Mouse (Mus musculus) 3T3-L1 (cell line): Measurements from ENCODE around the gene Csrp1.

Source experiments
- DNase-seq: peaks from one replicate; pipeline ENCODE4 v3.0.0-alpha.2; 2015; ENCODE audit warnings: low read depth, low spot score

The Csrp1 gene

GRCm38 (mm10) chr1:135771573-135771970 lies 51.7 kb downstream of the Csrp1 start:
- peak; percentile 89 for DNase-seq

- DNase-seq, result peak; percentile 66
Measured at GRCm38 (mm10) chr1:135776596-135776995, 56.7 kb downstream of the Csrp1 start.

DNA sequence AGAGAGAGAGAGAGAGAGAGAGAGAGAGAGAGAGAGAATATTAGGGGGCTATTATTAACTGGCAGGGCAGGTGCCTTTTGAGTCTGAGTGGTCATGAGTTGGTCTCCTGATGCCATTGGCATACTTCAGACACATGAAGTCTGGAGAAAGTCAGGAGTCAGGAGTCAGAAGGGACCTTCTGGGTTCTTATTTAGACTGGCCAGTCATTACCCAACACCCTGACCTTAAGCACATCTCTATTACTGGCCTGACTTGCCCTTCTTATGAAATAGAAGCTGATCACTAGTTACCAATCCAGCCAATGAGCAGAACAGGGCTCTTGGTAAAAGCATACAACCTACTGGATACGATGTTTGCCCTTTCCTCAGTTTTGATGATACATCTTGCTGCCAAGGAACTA lies 57.2 kb downstream of the Csrp1 start:
- DNase-seq, result no peak

DNA sequence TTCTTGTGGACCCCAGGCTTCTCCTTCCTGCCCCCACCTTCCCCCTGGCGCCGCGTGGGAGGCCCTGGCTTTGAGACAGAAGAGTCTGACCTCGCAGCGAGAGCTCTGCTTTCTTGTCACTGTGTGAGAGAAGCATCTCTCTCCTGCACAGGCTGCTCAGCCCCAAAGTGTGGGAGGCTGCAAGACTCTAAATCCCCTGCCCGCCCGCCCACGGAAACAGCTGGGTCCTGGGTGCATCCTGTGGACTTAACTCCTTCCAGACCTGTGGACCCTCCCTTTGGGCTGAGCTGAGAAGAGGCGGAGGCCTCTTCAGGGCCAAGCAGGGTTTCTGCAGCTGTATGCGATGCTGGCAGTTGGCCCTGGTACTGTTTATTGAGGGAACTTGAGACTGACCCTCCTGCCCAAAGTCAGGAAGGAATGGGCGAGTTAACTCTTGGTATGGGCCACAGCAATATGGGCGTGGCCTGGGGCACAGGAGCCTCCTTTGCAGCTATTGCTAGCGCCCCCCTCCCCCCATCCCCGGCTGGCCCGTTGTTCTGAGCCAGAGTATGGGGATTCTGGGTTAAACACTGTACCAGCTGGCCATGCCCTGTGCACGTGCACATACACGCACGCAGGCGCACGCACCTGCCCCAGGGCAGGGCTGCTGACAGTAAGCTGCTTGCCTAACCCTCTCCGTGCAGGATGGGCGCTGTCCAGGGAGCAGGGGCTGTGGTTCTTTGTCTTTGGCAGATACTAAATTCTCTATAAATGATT lies 59.1 kb downstream of the Csrp1 start, which contains the start of gene Tnni1:
TSS of gene Tnni1 (plus strand) at position 655 of the 756 bp plus-strand sequence.
- peak; percentile 62 for DNase-seq

GRCm38 (mm10) chr1:135780649-135781048 lies 60.8 kb downstream of the Csrp1 start:
- DNase-seq, result no peak

- peak; percentile 86 for DNase-seq
Measured at GRCm38 (mm10) chr1:135781220-135781619, 61.4 kb downstream of the Csrp1 start.

DNA sequence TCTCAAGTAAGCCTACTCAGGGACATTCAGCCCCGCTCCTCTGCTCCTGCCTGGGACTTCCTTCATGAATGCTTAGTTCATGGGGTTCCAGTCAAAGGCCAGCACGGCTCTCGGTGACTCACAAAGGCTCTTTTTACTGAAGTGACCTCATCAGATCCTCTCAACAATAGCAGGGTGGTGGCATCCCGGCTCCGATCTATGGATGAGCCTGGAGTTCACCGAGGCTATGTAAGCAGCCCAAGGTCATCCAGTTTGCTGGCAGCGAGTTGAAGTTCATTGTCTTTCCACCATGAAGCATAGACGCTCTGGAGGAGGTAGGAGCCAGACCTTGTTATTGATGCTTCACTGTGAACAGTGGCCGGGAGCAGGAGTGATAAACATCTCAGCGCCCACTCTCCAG lies 63.0 kb downstream of the Csrp1 start:
- DNase-seq, result no peak

- DNase-seq, result peak; percentile 94
Measured at GRCm38 (mm10) chr1:135787799-135788198, 67.9 kb downstream of the Csrp1 start.

DNA sequence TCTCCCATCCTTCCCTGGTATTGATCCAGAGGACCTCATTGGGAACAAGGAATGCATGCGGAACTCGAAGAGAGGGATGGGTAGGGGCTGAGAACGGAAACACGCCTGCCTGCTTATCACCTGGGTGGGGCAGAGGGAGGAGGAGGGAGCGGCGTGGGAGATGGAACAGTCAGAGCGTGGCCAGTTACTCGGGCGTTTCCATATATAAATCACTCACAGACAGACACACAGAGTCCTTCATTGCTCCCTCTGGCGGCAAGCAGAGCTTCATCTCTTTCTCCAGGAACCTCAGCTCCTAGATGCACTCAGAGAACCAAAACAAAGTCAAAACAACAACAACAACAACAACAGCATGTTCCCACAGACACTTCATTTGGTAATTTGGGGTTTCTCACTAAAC lies 68.8 kb downstream of the Csrp1 start:
- peak; percentile 74 for DNase-seq

DNA sequence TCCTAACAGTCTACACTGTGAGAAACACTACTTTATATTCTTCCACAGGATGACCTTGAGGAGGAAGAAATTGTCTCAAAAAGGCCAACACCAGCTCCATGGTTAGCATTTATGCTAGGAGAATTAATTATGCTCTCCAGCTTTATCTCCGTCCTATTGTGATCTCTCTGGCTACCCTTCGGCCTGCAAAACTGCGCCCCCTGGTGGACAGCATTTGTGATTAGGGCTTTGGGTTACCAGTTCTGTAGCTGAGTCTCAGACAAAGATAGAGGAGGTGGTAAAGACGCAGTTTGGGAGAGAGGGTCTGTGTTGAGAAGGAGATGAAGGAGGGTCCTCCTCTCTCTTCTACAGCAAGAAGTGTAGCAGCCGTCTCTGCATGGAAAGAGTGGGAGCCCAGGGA lies 70.0 kb downstream of the Csrp1 start:
- DNase-seq, result peak; percentile 73

GRCm38 (mm10) chr1:135792143-135792939 lies 72.5 kb downstream of the Csrp1 start:
- DNase-seq, result peak; percentile 54

DNA sequence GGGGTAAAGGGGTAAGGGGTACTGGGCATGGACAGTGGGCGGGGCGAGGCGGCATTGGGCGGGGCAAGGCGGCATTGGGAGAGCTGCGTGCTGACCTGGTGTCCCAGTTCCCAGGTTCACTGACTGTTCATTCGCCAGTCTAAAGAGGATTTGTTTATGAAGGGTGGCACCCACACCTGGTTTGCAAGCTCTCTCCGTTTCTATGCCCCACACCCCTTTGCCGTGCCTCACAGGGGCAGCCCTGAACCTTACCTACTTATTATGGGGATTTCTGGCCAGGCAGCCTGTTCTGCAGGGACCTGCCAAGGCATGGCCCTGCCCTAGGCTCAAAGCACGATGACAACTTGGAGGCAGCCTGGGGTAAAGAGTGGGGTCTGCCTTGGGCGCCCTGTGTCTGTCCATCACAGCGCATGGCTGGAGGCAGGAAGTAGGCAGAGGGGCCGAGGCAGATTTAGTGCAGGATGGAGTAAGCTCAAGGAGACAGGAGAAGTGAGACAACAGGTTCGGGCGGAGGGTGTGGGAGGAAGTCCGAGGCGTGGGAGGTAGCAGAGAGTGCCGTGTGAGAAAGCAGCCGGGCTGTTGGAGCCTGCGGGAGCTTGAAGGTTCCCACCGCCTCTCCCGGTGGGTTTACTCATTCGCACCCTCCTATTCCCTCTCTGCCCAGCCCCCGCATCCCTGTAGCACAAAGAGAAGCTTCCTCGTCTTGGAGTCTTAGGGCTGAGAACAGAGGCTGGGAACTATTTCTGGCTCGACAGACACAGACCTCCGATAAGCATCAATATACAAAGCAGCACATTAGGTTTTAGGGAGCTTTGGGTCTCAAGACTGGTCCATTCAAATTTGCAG lies 73.7 kb downstream of the Csrp1 start:
- no peak for DNase-seq

GRCm38 (mm10) chr1:135794216-135795134 lies 74.6 kb downstream of the Csrp1 start:
- no peak for DNase-seq

DNA sequence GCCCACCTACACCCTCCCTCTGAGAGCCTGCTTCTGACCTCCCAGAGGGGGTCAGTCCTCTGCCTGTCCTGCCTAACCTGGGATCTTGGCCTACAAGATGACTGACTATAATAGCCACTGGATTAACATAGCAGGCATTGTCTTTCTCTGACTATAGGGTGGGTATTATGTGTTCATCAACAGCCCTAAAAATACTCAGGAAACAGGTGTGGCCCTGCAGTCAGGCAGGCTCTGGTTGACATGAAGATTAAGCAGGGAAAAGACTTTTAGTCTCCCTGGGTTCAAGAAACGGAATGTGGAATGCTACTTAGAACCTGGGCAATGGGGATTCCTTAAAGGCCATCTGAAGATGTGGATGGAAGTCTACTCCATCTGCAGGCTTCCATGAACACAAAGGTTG lies 78.6 kb downstream of the Csrp1 start:
- no peak for DNase-seq

DNA sequence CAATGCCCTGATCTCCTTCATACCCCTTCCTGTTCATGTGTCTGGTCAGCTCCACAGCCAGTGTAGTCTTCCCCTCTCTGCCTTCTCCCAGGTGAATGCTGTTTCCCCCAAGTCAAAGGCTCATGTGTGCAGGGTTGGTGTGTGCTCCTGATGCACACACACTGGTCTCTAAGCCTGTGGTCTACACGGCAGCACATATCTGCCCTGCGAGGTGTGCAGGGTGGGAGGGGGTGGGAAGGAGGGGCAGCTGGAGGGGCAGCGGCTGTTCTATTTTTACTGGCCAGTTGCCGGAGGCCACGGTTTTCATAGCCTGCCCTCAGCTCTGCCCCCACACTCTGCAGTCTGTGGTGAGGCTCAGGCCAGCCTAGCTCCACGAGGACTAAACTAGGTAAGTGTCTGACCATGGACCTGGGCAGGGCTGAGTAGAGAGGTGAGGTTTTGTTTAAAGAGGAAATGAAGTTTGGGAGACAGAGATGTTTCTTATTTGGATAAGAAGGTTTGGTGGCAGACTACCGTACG lies 79.3 kb downstream of the Csrp1 start:
- DNase-seq, result no peak

- peak; percentile 39 for DNase-seq
Measured at GRCm38 (mm10) chr1:135800192-135800950, 80.5 kb downstream of the Csrp1 start.
